9 mouse cellular contexts compared by ENCODE assay signal in genomic region chr13:70654091-70654770, GRCm38 (mm10). TPM values are rescaled to one million over a fixed set of nuclear protein-coding genes. Genes with fewer than 3 reads are reported as not detected.
DNase-seq lines count a peak whose midpoint lies in the region; ATAC-seq and TF ChIP-seq lines count a peak whose summit lies in the region.
"Had no signal": no experiment of that assay in that cellular context is flagged by ENCODE, and none has a peak within 500 bp of the region (broad histone marks: within the 10 kb centered on the region; RNA-seq: fewer than 3 reads in every experiment).

No protein-coding gene starts in this region.

- H3K4me3 ChIP-seq in liver, embryonic 11.5 days (ENCODE audit: low read depth, low read length), result no peak overlapping the region
- no peak overlapping the region for H3K4me3 ChIP-seq in heart, embryonic 10.5 days
- no peak overlapping the region for H3K4me3 ChIP-seq in kidney, postnatal 0 days (replicated peaks; ENCODE audit: low read depth, low read length)
- H3K4me3 ChIP-seq in stomach, embryonic 16.5 days (replicated peaks; ENCODE audit: low read length), result no peak overlapping the region
- H3K4me3 ChIP-seq in midbrain, embryonic 16.5 days (ENCODE audit: low read depth, low read length), result no peak overlapping the region

- no peak overlapping the region for H3K9ac ChIP-seq in liver, embryonic 11.5 days (ENCODE audit: low read depth, low read length)
- H3K9ac ChIP-seq in kidney, postnatal 0 days (ENCODE audit: low read depth, low read length), result no peak overlapping the region
- H3K9ac ChIP-seq in stomach, embryonic 16.5 days (ENCODE audit: low read length), result no peak overlapping the region; the same call in 1 of the 2 replicates
- no peak overlapping the region for H3K9ac ChIP-seq in midbrain, embryonic 16.5 days (ENCODE audit: low read depth, low read length)

- WGBS in liver, embryonic 11.5 days, result 28% methylated on average over 5 of the region's 5 CpGs
- WGBS in heart, embryonic 10.5 days, result 40% methylated on average over 5 of the region's 5 CpGs
- WGBS in kidney, postnatal 0 days, result 30% methylated on average over 5 of the region's 5 CpGs
- 34% methylated on average over 5 of the region's 5 CpGs for WGBS in stomach, embryonic 16.5 days
- 76% methylated on average over 5 of the region's 5 CpGs for WGBS in midbrain, embryonic 16.5 days

- H3K27me3 ChIP-seq in liver, embryonic 11.5 days (replicated peaks; ENCODE audit: control insufficient read depth, insufficient read depth, low read length), result no peaks in the 10 kb centered on the region
- H3K27me3 ChIP-seq in heart, embryonic 10.5 days (ENCODE audit: insufficient read depth, poor library complexity, severe bottlenecking), result no peaks in the 10 kb centered on the region
- no peaks in the 10 kb centered on the region for H3K27me3 ChIP-seq in kidney, postnatal 0 days (ENCODE audit: insufficient read depth, low read length)
- H3K27me3 ChIP-seq in stomach, embryonic 16.5 days (ENCODE audit: control insufficient read depth, insufficient read depth, low read length), result no peaks in the 10 kb centered on the region
- no peaks in the 10 kb centered on the region for H3K27me3 ChIP-seq in midbrain, embryonic 16.5 days (ENCODE audit: control insufficient read depth, insufficient read depth, low read depth, low read length)

- no peak for ATAC-seq in liver, embryonic 11.5 days (replicated peaks; ENCODE audit: low FRiP score)
- ATAC-seq in kidney, postnatal 0 days (replicated peaks; ENCODE audit: low FRiP score, low read depth), result peak; percentile 90
- ATAC-seq in stomach, embryonic 16.5 days (ENCODE audit: insufficient read depth, low FRiP score), result peak; percentile 59; the same call in 1 of the 2 replicates
- no peak for ATAC-seq in midbrain, embryonic 16.5 days

- TF ChIP-seq CTCF in kidney, postnatal 0 days (IDR thresholded peaks at IDR 0.05; ENCODE audit: low read depth), result no peak

- H3K36me3 ChIP-seq in liver, embryonic 11.5 days (ENCODE audit: control insufficient read depth, insufficient read depth, low read length), result no peaks in the 10 kb centered on the region
- no peaks in the 10 kb centered on the region for H3K36me3 ChIP-seq in heart, embryonic 10.5 days
- H3K36me3 ChIP-seq in kidney, postnatal 0 days (ENCODE audit: insufficient read depth, low read length), result no peaks in the 10 kb centered on the region
- H3K36me3 ChIP-seq in stomach, embryonic 16.5 days (ENCODE audit: control insufficient read depth, insufficient read depth, low read length), result no peaks in the 10 kb centered on the region
- no peaks in the 10 kb centered on the region for H3K36me3 ChIP-seq in midbrain, embryonic 16.5 days (ENCODE audit: control insufficient read depth, insufficient read depth, low read length)
- H3K36me3 ChIP-seq: G1E had no signal

- no peak overlapping the region for H3K4me2 ChIP-seq in liver, embryonic 11.5 days
- H3K4me2 ChIP-seq in kidney, postnatal 0 days (ENCODE audit: low read length), result no peak overlapping the region
- H3K4me2 ChIP-seq in stomach, embryonic 16.5 days (ENCODE audit: low read depth, low read length), result no peak overlapping the region
- no peak overlapping the region for H3K4me2 ChIP-seq in midbrain, embryonic 16.5 days (ENCODE audit: low read length)

- DNase-seq in liver, embryonic 11.5 days (ENCODE audit: low spot score), result peak; percentile 26
- DNase-seq in liver, result no peak
- no peak for DNase-seq in heart, embryonic 10.5 days (ENCODE audit: low spot score)
- peak; percentile 55 for DNase-seq in kidney, postnatal 0 days (ENCODE audit: low spot score)
- no peak for DNase-seq in spleen, adult 18-20 months
- DNase-seq in testis, postnatal 14 days (ENCODE audit: low spot score), result no peak

- no peaks in the 10 kb centered on the region for H3K9me3 ChIP-seq in liver, embryonic 11.5 days (ENCODE audit: control insufficient read depth, low read length)
- H3K9me3 ChIP-seq in heart, embryonic 10.5 days, result no peaks in the 10 kb centered on the region
- H3K9me3 ChIP-seq in kidney, postnatal 0 days (replicated peaks; ENCODE audit: low read length), result no peaks in the 10 kb centered on the region
- no peaks in the 10 kb centered on the region for H3K9me3 ChIP-seq in stomach, embryonic 16.5 days (replicated peaks; ENCODE audit: control insufficient read depth, low read length)
- H3K9me3 ChIP-seq in midbrain, embryonic 16.5 days (replicated peaks; ENCODE audit: control insufficient read depth, low read length, poor library complexity, severe bottlenecking), result no peaks in the 10 kb centered on the region

- peaks cover 8% of the 10 kb centered on the region; the same call in 1 of the 2 replicates for H3K4me1 ChIP-seq in liver, embryonic 11.5 days (replicated peaks; ENCODE audit: control insufficient read depth, insufficient read depth, low read length)
- H3K4me1 ChIP-seq in heart, embryonic 10.5 days, result peaks cover 30% of the 10 kb centered on the region
- H3K4me1 ChIP-seq in kidney, postnatal 0 days (replicated peaks; ENCODE audit: insufficient read depth, low read length), result peaks cover 6% of the 10 kb centered on the region; the same call in 1 of the 2 replicates
- H3K4me1 ChIP-seq in stomach, embryonic 16.5 days (ENCODE audit: control insufficient read depth, insufficient read depth, low read length), result 0 out of 2 replicates have a peak, but pooled peaks cover 8% of the 10 kb centered on the region
- H3K4me1 ChIP-seq in midbrain, embryonic 16.5 days (ENCODE audit: control insufficient read depth, insufficient read depth, low read length), result no peaks in the 10 kb centered on the region

- H3K27ac ChIP-seq in liver, embryonic 11.5 days (ENCODE audit: low read depth, low read length), result no peak overlapping the region
- peak overlapping the region; percentile 75 for H3K27ac ChIP-seq in heart, embryonic 10.5 days
- H3K27ac ChIP-seq in kidney, postnatal 0 days, result peak overlapping the region; percentile 62; the same call in 1 of the 2 replicates
- peak overlapping the region; percentile 63 for H3K27ac ChIP-seq in stomach, embryonic 16.5 days (ENCODE audit: low read length)
- no peak overlapping the region for H3K27ac ChIP-seq in midbrain, embryonic 16.5 days (ENCODE audit: low read length)

RNA-seq across cellular contexts. Expression of gene Ice1, which starts 16.8 kb away (rescaled TPM):
- 19.5 and 22.0 TPM in 2 replicates for polyA plus RNA-seq in liver, embryonic 11.5 days (2014; fragmentation: Nextera tagmentation; extraction: Ambion mirVana)
- polyA plus RNA-seq in heart, embryonic 10.5 days (2016; fragmentation: Nextera tagmentation; extraction: Ambion mirVana), result 16.8 and 20.3 TPM in 2 replicates
- polyA plus RNA-seq in kidney, postnatal 0 days (2015; fragmentation: Nextera tagmentation; extraction: Ambion mirVana), result 14.7 and 17.9 TPM in 2 replicates
- polyA plus RNA-seq in stomach, embryonic 16.5 days (2015; fragmentation: Nextera tagmentation; extraction: Ambion mirVana), result 15.2 and 15.8 TPM in 2 replicates
- 35.1 and 38.2 TPM in 2 replicates for polyA plus RNA-seq in midbrain, embryonic 16.5 days (2015; fragmentation: Nextera tagmentation; extraction: Ambion mirVana)

Comparison
In these comparisons a context has a peak if more than half of its experiments do, and no peak if none do; other contexts are left out.
1. DNase-seq: peak in liver, embryonic 11.5 days (single experiment) and kidney, postnatal 0 days (single experiment); none in liver (single experiment), heart, embryonic 10.5 days (single experiment), spleen, adult 18-20 months (0 of 2) and testis, postnatal 14 days (single experiment).
2. ATAC-seq: peak in kidney, postnatal 0 days (single experiment) and stomach, embryonic 16.5 days (single experiment); none in liver, embryonic 11.5 days (single experiment) and midbrain, embryonic 16.5 days (single experiment).
3. H3K27ac ChIP-seq: peak in heart, embryonic 10.5 days (single experiment), kidney, postnatal 0 days (single experiment) and stomach, embryonic 16.5 days (single experiment); none in liver, embryonic 11.5 days (single experiment) and midbrain, embryonic 16.5 days (single experiment).